Mouse (Mus musculus) stomach, postnatal 0 days (tissue): ENCODE results near the gene Fgf13. TPM values are rescaled to one million over a fixed set of nuclear protein-coding genes. Genes with fewer than 3 reads are reported as not detected.
A peak's percentile ranks its signal among the peaks of the same experiment; 100 is the strongest.

Source experiments
- ATAC-seq: fragments of 200-750 bp; cut with Nextera tagmentation; 2 replicates; pipeline ENCODE4 v1.8.0; 2017; ENCODE audit not compliant: low FRiP score, low TSS enrichment
- DNase-seq: peaks from one replicate; pipeline ENCODE4 v3.0.0-alpha.2; 2016; ENCODE audit warnings: low spot score
- H3K27ac ChIP-seq: fragments of 300-500 bp; sonication (generic); replicated peaks from 2 replicates; pipeline ENCODE4 v1.5.1; 2014; ENCODE audit warnings: mild to moderate bottlenecking, control low read depth
- H3K27me3 ChIP-seq: fragments of 300-500 bp; sonication (generic); 2 replicates; pipeline ENCODE4 v1.6.1; 2014; ENCODE audit warnings: low read length; ENCODE audit not compliant: control insufficient read depth, insufficient read depth
- H3K36me3 ChIP-seq: fragments of 300-500 bp; sonication (generic); 2 replicates; pipeline ENCODE4 v1.6.1; 2014; ENCODE audit warnings: low read length, mixed read lengths; ENCODE audit not compliant: control insufficient read depth, insufficient read depth
- H3K4me1 ChIP-seq: fragments of 300-500 bp; sonication (generic); replicated peaks from 2 replicates; pipeline ENCODE4 v1.6.1; 2014; ENCODE audit warnings: antibody characterized with exemption; ENCODE audit not compliant: control insufficient read depth, insufficient read depth
- H3K4me2 ChIP-seq: fragments of 300-500 bp; sonication (generic); replicated peaks from 2 replicates; pipeline ENCODE4 v1.6.1; 2014; ENCODE audit warnings: low read depth, mild to moderate bottlenecking, control low read depth, moderate library complexity
- H3K4me3 ChIP-seq: fragments of 300-500 bp; sonication (generic); 2 replicates; pipeline ENCODE4 v1.5.1; 2014; ENCODE audit warnings: low read depth, low read length, control low read depth
- H3K9ac ChIP-seq: fragments of 300-500 bp; sonication (generic); 2 replicates; pipeline ENCODE4 v1.6.1; 2014; ENCODE audit warnings: mild to moderate bottlenecking, low read length, control low read depth, mixed read lengths
- H3K9me3 ChIP-seq: fragments of 300-500 bp; sonication (generic); 2 replicates; pipeline ENCODE4 v1.6.1; 2016; ENCODE audit warnings: low read length; ENCODE audit not compliant: control insufficient read depth
- CTCF ChIP-seq: IDR thresholded peaks from 2 replicates; pipeline ENCODE4 v1.5.1; 2016; ENCODE audit warnings: antibody characterized with exemption, low read depth, mild to moderate bottlenecking, moderate library complexity
- EP300 ChIP-seq: optimal IDR thresholded peaks from 2 replicates; pipeline ENCODE3; 2016; ENCODE audit warnings: antibody characterized with exemption
- WGBS: fragments of 180-500 bp; shearing (Covaris S2); extraction: QIAGEN DNeasy Blood & Tissue Kit; methylation state at CpG from one replicate; pipeline ENCODE4 v1.1.7; 2014; 5-methylcytosine and 5-hydroxymethylcytosine counted together
- polyA plus RNA-seq: library from polyadenylated mRNA; unstranded; fragments of >200 nt; fragmentation: Nextera tagmentation; extraction: Ambion mirVana; gene quantifications from 2 replicates; pipeline ENCODE4 v1.2.1, GENCODE M21; 2015

Gene Fgf13
- polyA plus RNA-seq, 1 experiment from 2014 or later: 11.6 TPM

GRCm38 (mm10) chrX:59134928-59135361 is 432.9 kb downstream of the Fgf13 start:
- no peak overlapping the region for H3K27ac ChIP-seq
- DNase-seq (peak; percentile 43), ATAC-seq (no peak)
- peak overlapping the region; percentile 49 for H3K4me3 ChIP-seq
- H3K4me1 ChIP-seq: no peaks in the 10 kb centered on the region
- H3K9me3 ChIP-seq: no peaks in the 10 kb centered on the region
- H3K36me3 ChIP-seq: no peaks in the 10 kb centered on the region
- WGBS: 13% methylated on average over 8 of the region's 8 CpGs
- H3K27me3 ChIP-seq: no peaks in the 10 kb centered on the region
- no peak overlapping the region for H3K9ac ChIP-seq
- peak overlapping the region; percentile 58 for H3K4me2 ChIP-seq
- TF ChIP-seq EP300 (no peak), CTCF (peak; percentile 74)

GRCm38 (mm10) chrX:59134166-59134861 is 433.6 kb downstream of the Fgf13 start:
- Histone ChIP-seq H3K36me3 (no peaks in the 10 kb centered on the region), H3K4me2 (peak overlapping the region; percentile 58), H3K4me3 (peak overlapping the region; percentile 49), H3K9me3 (no peaks in the 10 kb centered on the region), H3K27me3 (no peaks in the 10 kb centered on the region), H3K9ac (peak overlapping the region; percentile 0; the same call in 1 of the 2 replicates), H3K27ac (no peak overlapping the region), H3K4me1 (no peaks in the 10 kb centered on the region)
- ATAC-seq: peak; percentile 54
- DNase-seq: peak; percentile 24
- no peak for TF ChIP-seq EP300
- TF ChIP-seq CTCF: no peak
- 8% methylated on average over 47 of the region's 75 CpGs for WGBS

- TF ChIP-seq EP300 (no peak), CTCF (no peak)
- Histone ChIP-seq H3K4me2 (peak overlapping the region; percentile 58), H3K27me3 (no peaks in the 10 kb centered on the region), H3K9me3 (no peaks in the 10 kb centered on the region), H3K36me3 (no peaks in the 10 kb centered on the region), H3K4me3 (peak overlapping the region; percentile 49), H3K4me1 (no peaks in the 10 kb centered on the region), H3K27ac (no peak overlapping the region), H3K9ac (peak overlapping the region; percentile 0; the same call in 1 of the 2 replicates)
- ATAC-seq (no peak), DNase-seq (no peak)
- 13% methylated on average over 17 of the region's 24 CpGs for WGBS
Measured at GRCm38 (mm10) chrX:59133834-59134165, 434.1 kb downstream of the Fgf13 start.

GRCm38 (mm10) chrX:59133416-59133815 is 434.5 kb downstream of the Fgf13 start:
- peak; percentile 10 for DNase-seq

GRCm38 (mm10) chrX:59126637-59127036 is 441.2 kb downstream of the Fgf13 start:
- no peak overlapping the region for H3K4me3 ChIP-seq
- no peak overlapping the region for H3K27ac ChIP-seq
- no peaks in the 10 kb centered on the region for H3K4me1 ChIP-seq
- H3K4me2 ChIP-seq: no peak overlapping the region
- DNase-seq: no peak
- WGBS: 65% methylated on average over 4 of the region's 4 CpGs
- H3K27me3 ChIP-seq: no peaks in the 10 kb centered on the region
- no peak overlapping the region for H3K9ac ChIP-seq
- no peaks in the 10 kb centered on the region for H3K9me3 ChIP-seq
- no peak for ATAC-seq
- no peaks in the 10 kb centered on the region for H3K36me3 ChIP-seq
- TF ChIP-seq EP300: no peak
- no peak for TF ChIP-seq CTCF

More at GRCm38 (mm10) chrX:59133416-59133815, 434.5 kb downstream of the Fgf13 start:
- H3K4me2 ChIP-seq: peak overlapping the region; percentile 58
- peak overlapping the region; percentile 49 for H3K4me3 ChIP-seq
- H3K27me3 ChIP-seq: no peaks in the 10 kb centered on the region
- no peaks in the 10 kb centered on the region for H3K4me1 ChIP-seq
- no peak overlapping the region for H3K27ac ChIP-seq
- H3K9ac ChIP-seq: no peak overlapping the region
- TF ChIP-seq CTCF: no peak
- no peak for TF ChIP-seq EP300
- WGBS: 23% methylated on average over 9 of the region's 10 CpGs
- H3K36me3 ChIP-seq: no peaks in the 10 kb centered on the region
- H3K9me3 ChIP-seq: no peaks in the 10 kb centered on the region
- ATAC-seq: no peak

- no peak for ATAC-seq
- H3K4me1 ChIP-seq: no peaks in the 10 kb centered on the region
Measured at GRCm38 (mm10) chrX:59113187-59113586, 454.7 kb downstream of the Fgf13 start.

More at GRCm38 (mm10) chrX:59113187-59113586, 454.7 kb downstream of the Fgf13 start:
- DNase-seq: no peak
- Histone ChIP-seq H3K27me3 (no peaks in the 10 kb centered on the region), H3K4me2 (no peak overlapping the region), H3K4me3 (no peak overlapping the region), H3K9me3 (no peaks in the 10 kb centered on the region), H3K27ac (no peak overlapping the region), H3K9ac (no peak overlapping the region), H3K36me3 (no peaks in the 10 kb centered on the region)
- TF ChIP-seq EP300 (no peak), CTCF (no peak)
